Mouse (Mus musculus) ES-E14 (cell line): ENCODE measurements around the gene Mybpc3. TPM values are rescaled to one million over a fixed set of nuclear protein-coding genes. Genes with fewer than 3 reads are reported as not detected.

ENCODE experiments used
- DNase-seq: peaks from one replicate; pipeline ENCODE4 v3.0.0-alpha.2; 2013; ENCODE audit warnings: low read depth, low spot score
- H3K27ac ChIP-seq: 2 replicates; pipeline ENCODE4 v1.5.1; 2012; ENCODE audit warnings: low read depth, mild to moderate bottlenecking, low read length, moderate library complexity, mixed read lengths; ENCODE audit not compliant: poor library complexity, insufficient read depth, severe bottlenecking
- H3K36me3 ChIP-seq: 2 replicates; pipeline ENCODE4 v1.6.1; 2012; ENCODE audit warnings: mild to moderate bottlenecking, low read length, moderate library complexity, mixed read lengths; ENCODE audit not compliant: control insufficient read depth, poor library complexity, insufficient read depth, severe bottlenecking
- H3K4me1 ChIP-seq, 2 experiments: fragments of 150-350 bp in 1 of 2; sonication (generic) in 1 of 2; 2 replicates each; pipeline ENCODE4 v1.6.1; 2012; ENCODE audit warnings: low read length in 2 of 2, mild to moderate bottlenecking in 1 of 2, mixed read lengths in 1 of 2; ENCODE audit not compliant: control insufficient read depth in 2 of 2, insufficient read depth in 2 of 2, poor library complexity in 1 of 2
- H3K4me3 ChIP-seq, 2 experiments: fragments of 150-350 bp in 1 of 2; sonication (generic) in 1 of 2; 2 replicates each; pipeline ENCODE4 v1.5.1; 2012; ENCODE audit warnings: low read length in 2 of 2, low read depth in 1 of 2, mild to moderate bottlenecking in 1 of 2, mixed read lengths in 1 of 2; ENCODE audit not compliant: insufficient read depth in 1 of 2, poor library complexity in 1 of 2, severe bottlenecking in 1 of 2
- H3K9ac ChIP-seq: 2 replicates; pipeline ENCODE4 v1.6.1; 2012; ENCODE audit warnings: low read depth, mild to moderate bottlenecking, low read length, mixed read lengths; ENCODE audit not compliant: poor library complexity, insufficient read depth, severe bottlenecking
- H3K9me3 ChIP-seq: fragments of 150-350 bp; sonication (generic); 2 replicates; pipeline ENCODE4 v1.6.1; 2012; ENCODE audit warnings: low read depth, mild to moderate bottlenecking, low read length; ENCODE audit not compliant: control insufficient read depth, insufficient read depth
- CHD2 ChIP-seq: IDR thresholded peaks from 2 replicates; pipeline ENCODE4 v1.6.1; 2014; ENCODE audit warnings: mild to moderate bottlenecking, low read depth, low read length, inconsistent platforms
- HCFC1 ChIP-seq: IDR thresholded peaks from 2 replicates; pipeline ENCODE4 v1.6.1; 2012; ENCODE audit warnings: low read length, inconsistent platforms, borderline replicate concordance; ENCODE audit not compliant: insufficient read depth
- MAFK ChIP-seq: IDR thresholded peaks from 2 replicates; pipeline ENCODE4 v1.6.1; 2014; ENCODE audit warnings: mild to moderate bottlenecking, low read depth, low read length, inconsistent platforms; ENCODE audit not compliant: insufficient read depth
- ZC3H11A ChIP-seq: IDR thresholded peaks from 2 replicates; pipeline ENCODE4 v1.6.1; 2012; ENCODE audit warnings: low read depth, mild to moderate bottlenecking, inconsistent platforms, low read length, borderline replicate concordance
- ZNF384 ChIP-seq: IDR thresholded peaks from 2 replicates; pipeline ENCODE4 v1.6.1; 2012; ENCODE audit warnings: low read depth, low read length, inconsistent platforms
- in situ Hi-C, 2 experiments: fragments of 600-800 bp; cut with MboI; formaldehyde crosslinking; loops; one replicate each; pipeline ENCODE4 v1.15.1; 2025; ENCODE audit warnings: low sequenced_read_pairs in 2 of 2, inconsistent platforms in 1 of 2; ENCODE audit not compliant: unreplicated experiment in 2 of 2
- total RNA-seq: library from RNA; depleted of rRNA; stranded (reverse); fragments of 300-350 nt; gene quantifications from 2 replicates; pipeline ENCODE4 v1.2.3, GENCODE M21; 2012

Gene Mybpc3
- total RNA-seq, 1 experiment = 0.62 TPM

- H3K27ac ChIP-seq = no peak overlapping the region
- no peak overlapping the region for H3K4me3 ChIP-seq
- in situ Hi-C loops = loop anchor here in 1 of 2 experiments (25.0 kb wide), 1 partner anchor 367 kb away; no protein-coding TSS in a partner anchor
- peaks cover 0 to 5% of the 10 kb centered on the region in 2 experiments; a peak in 1 of 4 replicates for H3K4me1 ChIP-seq
- H3K9me3 ChIP-seq = no peaks in the 10 kb centered on the region
- H3K36me3 ChIP-seq = no peaks in the 10 kb centered on the region
- TF ChIP-seq MAFK (no peak), CHD2 (no peak), ZC3H11A (no peak), HCFC1 (no peak), ZNF384 (no peak)
- H3K9ac ChIP-seq = no peak overlapping the region
- no peak for DNase-seq
Measured at GRCm38 (mm10) chr2:91120261-91120671, 2.3 kb downstream of the Mybpc3 start.

GRCm38 (mm10) chr2:91121011-91121410, 3.1 kb downstream of the Mybpc3 start:
- no peak overlapping the region for H3K9ac ChIP-seq
- H3K4me3 ChIP-seq = no peak overlapping the region
- H3K36me3 ChIP-seq = no peaks in the 10 kb centered on the region
- H3K27ac ChIP-seq = no peak overlapping the region
- in situ Hi-C loops = loop anchor here in 1 of 2 experiments (25.0 kb wide), 1 partner anchor 366 kb away; no protein-coding TSS in a partner anchor
- H3K9me3 ChIP-seq = no peaks in the 10 kb centered on the region
- no peak for DNase-seq
- TF ChIP-seq MAFK = no peak
- no peak for TF ChIP-seq ZNF384
- no peak for TF ChIP-seq CHD2
- TF ChIP-seq ZC3H11A = no peak
- no peak for TF ChIP-seq HCFC1
- peaks cover 0 to 5% of the 10 kb centered on the region in 2 experiments; a peak in 1 of 4 replicates for H3K4me1 ChIP-seq

DNA sequence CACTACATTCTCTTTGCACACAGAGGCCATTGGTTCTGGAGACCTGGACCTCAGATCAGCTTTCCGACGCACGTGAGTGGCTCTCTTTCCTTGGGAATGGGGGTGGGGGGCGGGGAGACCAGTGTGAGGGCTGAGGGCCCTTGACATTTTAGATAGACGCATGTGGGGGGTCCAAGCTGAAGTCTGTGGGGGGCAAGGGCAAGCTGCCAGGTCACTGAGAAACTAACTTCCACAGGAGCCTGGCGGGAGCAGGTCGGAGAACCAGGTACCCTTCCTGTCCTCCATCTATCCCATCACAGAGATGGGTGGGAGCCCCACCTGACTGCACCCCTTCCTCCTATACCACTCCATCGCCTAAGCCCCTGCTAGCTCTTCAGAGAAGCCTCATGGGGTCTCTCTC, 3.6 kb downstream of the Mybpc3 start:
- H3K36me3 ChIP-seq = no peaks in the 10 kb centered on the region
- no peak overlapping the region for H3K9ac ChIP-seq
- no peak overlapping the region for H3K4me3 ChIP-seq
- no peak for DNase-seq
- H3K4me1 ChIP-seq = peaks cover 0 to 5% of the 10 kb centered on the region in 2 experiments; a peak in 1 of 4 replicates
- no peaks in the 10 kb centered on the region for H3K9me3 ChIP-seq
- in situ Hi-C loops = loop anchor here in 1 of 2 experiments (25.0 kb wide), 1 partner anchor 366 kb away; no protein-coding TSS in a partner anchor
- no peak overlapping the region for H3K27ac ChIP-seq
- TF ChIP-seq ZNF384 (no peak), MAFK (no peak), ZC3H11A (no peak), HCFC1 (no peak), CHD2 (no peak)

DNA sequence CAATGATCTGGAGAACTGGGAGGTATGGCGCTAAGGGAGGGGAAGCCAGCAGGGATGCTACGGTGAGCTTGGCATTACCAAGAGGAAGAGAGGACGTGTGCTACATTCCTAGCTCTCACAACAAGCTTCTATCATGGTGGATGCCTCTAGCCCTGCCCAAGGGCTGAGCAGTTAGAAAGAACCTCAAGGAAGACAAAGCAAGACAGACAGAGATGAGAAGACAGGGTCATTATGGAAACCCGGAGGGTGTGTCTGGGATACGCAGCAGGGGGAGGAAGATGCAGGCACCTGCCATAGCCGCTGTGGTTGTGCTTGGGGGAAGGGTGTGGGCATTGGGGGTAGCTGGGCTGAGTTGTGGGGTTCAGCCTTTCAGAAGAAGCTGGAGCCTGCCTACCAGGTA, 5.6 kb downstream of the Mybpc3 start:
- no peak for DNase-seq
- H3K4me3 ChIP-seq = no peak overlapping the region
- H3K27ac ChIP-seq = no peak overlapping the region
- no peak overlapping the region for H3K9ac ChIP-seq
- no peak for TF ChIP-seq CHD2
- TF ChIP-seq HCFC1 = no peak
- TF ChIP-seq ZNF384 = no peak
- TF ChIP-seq MAFK = no peak
- TF ChIP-seq ZC3H11A = no peak
- in situ Hi-C loops = loop anchor here in 1 of 2 experiments (25.0 kb wide), 1 partner anchor 364 kb away; no protein-coding TSS in a partner anchor
- H3K4me1 ChIP-seq = peaks cover 0 to 5% of the 10 kb centered on the region in 2 experiments; a peak in 1 of 4 replicates
- no peaks in the 10 kb centered on the region for H3K36me3 ChIP-seq
- no peaks in the 10 kb centered on the region for H3K9me3 ChIP-seq
